Mouse (Mus musculus) embryonic stem cell, embryonic (primary cell): ENCODE data around the gene Hebp1.

Experiments
- CTCF ChIA-PET, 4 experiments: fragments of 300-600 bp in 2 of 4; fragments of 350-600 bp in 2 of 4; sonication (Branson Sonifier 250); formaldehyde crosslinking; loops; one replicate each; lab custom pipeline; 2022; ENCODE audit warnings: inconsistent platforms in 2 of 4; lab: Charles Lee
- POLR2A ChIA-PET, 4 experiments: fragments of 300-600 bp in 2 of 4; fragments of 350-600 bp in 2 of 4; sonication (Branson Sonifier 250); formaldehyde crosslinking; loops; one replicate each; lab custom pipeline; 2022; ENCODE audit warnings: antibody characterized with exemption in 4 of 4, inconsistent platforms in 1 of 4; lab: Charles Lee

Gene Hebp1

GRCm38 (mm10) chr6:135177271-135177670 lies 20.6 kb downstream of the Hebp1 start:
- ChIA-PET CTCF (interaction anchor here in 1 of 4 experiments (0.5 to 0.7 kb wide), 2 partner anchors 74 to 1064 kb away, joined by 3 to 9 read pairs; no protein-coding TSS in a partner anchor), POLR2A (interaction anchor here in 2 of 4 experiments (0.5 to 1.4 kb wide), 5 partner anchors 10 to 548 kb away, joined by 3 to 4 read pairs (median 4); no protein-coding TSS in a partner anchor)

GRCm38 (mm10) chr6:135175014-135175413 lies 22.8 kb downstream of the Hebp1 start:
- CTCF ChIA-PET = no interaction called here
- POLR2A ChIA-PET = interaction anchor here in 1 of 4 experiments (0.9 kb wide), 1 partner anchor 9 kb away, joined by 3 read pairs; no protein-coding TSS in a partner anchor

- ChIA-PET POLR2A (interaction anchor here in 3 of 4 experiments (0.6 to 1.6 kb wide), 14 partner anchors 16 to 358 kb away, joined by 3 to 9 read pairs (median 3); partner anchors contain the start of genes Cdkn1b (in 1 of the 3), Ddx47 (in 1 of the 3), Fam234b (in 1 of the 3) and Hebp1 (in 1 of the 3)), CTCF (interaction anchor here in 2 of 4 experiments (0.7 to 1.1 kb wide), 4 partner anchors 23 to 246 kb away, joined by 3 to 4 read pairs (median 3); no protein-coding TSS in a partner anchor)
These were observed 26.1 kb downstream of the Hebp1 start for GRCm38 (mm10) chr6:135171736-135172135.

- POLR2A ChIA-PET = interaction anchor here in 1 of 4 experiments (2.4 to 2.9 kb wide), 2 partner anchors 11 to 19 kb away, joined by 15 read pairs; no protein-coding TSS in a partner anchor
- CTCF ChIA-PET = interaction anchor here in 1 of 4 experiments (0.6 to 1.7 kb wide), 2 partner anchors 19 to 68 kb away, joined by 6 read pairs; no protein-coding TSS in a partner anchor
These were observed 28.6 kb downstream of the Hebp1 start for GRCm38 (mm10) chr6:135169246-135169645.

GRCm38 (mm10) chr6:135168471-135168870 lies 29.4 kb downstream of the Hebp1 start:
- CTCF ChIA-PET = interaction anchor here in 3 of 4 experiments (0.6 to 1.7 kb wide), 5 partner anchors 18 to 249 kb away, joined by 3 to 6 read pairs (median 5); no protein-coding TSS in a partner anchor

GRCm38 (mm10) chr6:135167380-135168311 lies 30.2 kb downstream of the Hebp1 start:
- POLR2A ChIA-PET = interaction anchor here in 3 of 4 experiments (0.5 to 2.9 kb wide), 30 partner anchors 9 to 1298 kb away, joined by 3 to 15 read pairs (median 4); no protein-coding TSS in a partner anchor
- CTCF ChIA-PET = interaction anchor here in 3 of 4 experiments (0.6 to 1.7 kb wide), 5 partner anchors 17 to 250 kb away, joined by 3 to 6 read pairs (median 4); no protein-coding TSS in a partner anchor

More at GRCm38 (mm10) chr6:135168471-135168870, 29.4 kb downstream of the Hebp1 start:
- POLR2A ChIA-PET = interaction anchor here (0.6 to 2.9 kb wide), 19 partner anchors 10 to 1297 kb away, joined by 3 to 15 read pairs (median 4); no protein-coding TSS in a partner anchor

- POLR2A ChIA-PET = interaction anchor here in 3 of 4 experiments (0.9 to 2.4 kb wide), 9 partner anchors 9 to 238 kb away, joined by 3 to 15 read pairs (median 4); no protein-coding TSS in a partner anchor
- CTCF ChIA-PET = no interaction called here
These were observed 31.1 kb downstream of the Hebp1 start for GRCm38 (mm10) chr6:135166712-135167111.

- CTCF ChIA-PET = no interaction called here
- POLR2A ChIA-PET = interaction anchor here in 2 of 4 experiments (0.6 to 1.0 kb wide), 2 partner anchors 10 to 144 kb away, joined by 3 read pairs; no protein-coding TSS in a partner anchor
These were observed 31.6 kb downstream of the Hebp1 start for GRCm38 (mm10) chr6:135166262-135166661.

- CTCF ChIA-PET = interaction anchor here in 1 of 4 experiments (1.3 kb wide), 1 partner anchor 18 kb away, joined by 3 read pairs; no protein-coding TSS in a partner anchor
- POLR2A ChIA-PET = interaction anchor here in 1 of 4 experiments (0.6 kb wide), 1 partner anchor 144 kb away, joined by 3 read pairs; no protein-coding TSS in a partner anchor
These were observed 32.1 kb downstream of the Hebp1 start for GRCm38 (mm10) chr6:135165706-135166105.

- POLR2A ChIA-PET = no interaction called here
- CTCF ChIA-PET = interaction anchor here in 1 of 4 experiments (1.3 kb wide), 1 partner anchor 18 kb away, joined by 3 read pairs; no protein-coding TSS in a partner anchor
These were observed 32.6 kb downstream of the Hebp1 start for GRCm38 (mm10) chr6:135165191-135165590.

GRCm38 (mm10) chr6:135162861-135163260 lies 35.0 kb downstream of the Hebp1 start:
- CTCF ChIA-PET = interaction anchor here in 1 of 4 experiments (0.9 to 1.6 kb wide), 2 partner anchors 12 to 18 kb away, joined by 3 to 4 read pairs; no protein-coding TSS in a partner anchor
- POLR2A ChIA-PET = no interaction called here

- POLR2A ChIA-PET = no interaction called here
- CTCF ChIA-PET = interaction anchor here in 1 of 4 experiments (1.6 kb wide), 1 partner anchor 18 kb away, joined by 4 read pairs; no protein-coding TSS in a partner anchor
These were observed 35.5 kb downstream of the Hebp1 start for GRCm38 (mm10) chr6:135162311-135162710.

GRCm38 (mm10) chr6:135161356-135161755 lies 36.5 kb downstream of the Hebp1 start:
- ChIA-PET CTCF (interaction anchor here in 2 of 4 experiments (0.6 to 1.6 kb wide), 2 partner anchors 9 to 17 kb away, joined by 3 to 4 read pairs; no protein-coding TSS in a partner anchor), POLR2A (no interaction called here)

GRCm38 (mm10) chr6:135158509-135158908 lies 39.3 kb downstream of the Hebp1 start:
- ChIA-PET POLR2A (interaction anchor here in 2 of 4 experiments (1.6 to 2.6 kb wide), 2 partner anchors 9 kb away, joined by 6 to 15 read pairs; no protein-coding TSS in a partner anchor), CTCF (no interaction called here)

- ChIA-PET POLR2A (interaction anchor here in 3 of 4 experiments (0.8 to 2.6 kb wide), 3 partner anchors 10 to 11 kb away, joined by 6 to 15 read pairs (median 6); no protein-coding TSS in a partner anchor), CTCF (interaction anchor here in 2 of 4 experiments (0.9 to 1.4 kb wide), 2 partner anchors 8 to 173 kb away, joined by 3 to 6 read pairs; no protein-coding TSS in a partner anchor)
These were observed 40.3 kb downstream of the Hebp1 start for GRCm38 (mm10) chr6:135157496-135157895.

- POLR2A ChIA-PET = interaction anchor here in 1 of 4 experiments (0.6 to 1.0 kb wide), 5 partner anchors 10 to 258 kb away, joined by 3 read pairs; partner anchors contain the start of gene Gprc5d
- CTCF ChIA-PET = interaction anchor here (0.6 to 1.4 kb wide), 9 partner anchors 7 to 391 kb away, joined by 3 to 6 read pairs (median 3); no protein-coding TSS in a partner anchor
These were observed 41.2 kb downstream of the Hebp1 start for GRCm38 (mm10) chr6:135156597-135156996.

GRCm38 (mm10) chr6:135153719-135154118 lies 44.1 kb downstream of the Hebp1 start:
- ChIA-PET POLR2A (interaction anchor here in 1 of 4 experiments (0.8 kb wide), 1 partner anchor 142 kb away, joined by 3 read pairs; the partner anchor contains the start of gene Ddx47), CTCF (interaction anchor here in 2 of 4 experiments (0.6 kb wide), 2 partner anchors 244 to 258 kb away, joined by 3 read pairs; no protein-coding TSS in a partner anchor)
